Mouse (Mus musculus): ENCODE measurements around the gene Mrps18a. TPM values are rescaled to one million over a fixed set of nuclear protein-coding genes. Genes with fewer than 3 reads are reported as not detected.
A peak's percentile ranks its signal among the peaks of the same experiment; 100 is the strongest.

Mrps18a gene
- 94.8 and 106 TPM in 2 replicates for polyA plus RNA-seq (2012; rRNA removed)

GRCm38 (mm10) chr17:46110402-46111289 is at the start of gene Mrps18a:
Gene Mrps18a, plus strand, starts transcription at chr17:46110986.
- peak; percentile 64 to 90 for DNase-seq (ENCODE audit: extremely low spot score in 1 of 2, low spot score in 1 of 2)

DNA sequence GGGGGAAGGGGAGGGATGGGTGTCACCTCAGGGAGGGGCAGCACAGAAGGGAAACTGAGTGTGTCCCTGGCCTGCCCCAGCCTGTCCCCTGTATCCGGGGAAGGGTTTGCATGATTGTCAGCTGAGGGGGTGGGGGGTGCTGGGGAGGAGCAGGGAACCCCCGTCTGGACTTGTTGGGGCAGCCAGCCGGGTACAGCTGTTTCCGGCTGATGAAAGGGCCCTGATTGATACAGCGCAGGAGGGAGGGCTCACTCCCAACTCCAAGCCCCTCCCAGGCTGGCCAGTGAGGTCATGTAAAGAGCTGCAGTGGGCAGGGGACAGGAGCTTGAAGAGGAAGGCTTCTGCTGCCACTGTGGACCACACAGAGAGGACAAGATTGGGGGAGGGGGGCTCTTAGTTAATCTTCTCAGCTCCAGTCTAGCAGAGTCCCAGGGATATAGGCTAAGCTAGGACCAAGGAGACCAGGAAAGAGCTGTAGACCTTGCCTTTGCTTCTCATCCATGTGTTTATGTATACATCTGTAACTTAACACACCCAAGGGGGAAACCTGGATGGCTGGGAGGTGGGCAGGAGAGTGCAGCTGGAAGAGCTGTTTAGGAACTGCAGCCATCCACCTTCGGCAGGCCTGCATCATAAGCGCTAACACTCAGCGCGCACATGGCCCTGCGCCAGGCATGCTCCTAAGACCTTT is 47.4 kb upstream of the Mrps18a start:
- no peak for DNase-seq (ENCODE audit: extremely low spot score in 1 of 2, low spot score in 1 of 2)

- no peak for DNase-seq (ENCODE audit: extremely low spot score in 1 of 2, low spot score in 1 of 2)
Measured at GRCm38 (mm10) chr17:46063974-46064312, 46.8 kb upstream of the Mrps18a start.

DNA sequence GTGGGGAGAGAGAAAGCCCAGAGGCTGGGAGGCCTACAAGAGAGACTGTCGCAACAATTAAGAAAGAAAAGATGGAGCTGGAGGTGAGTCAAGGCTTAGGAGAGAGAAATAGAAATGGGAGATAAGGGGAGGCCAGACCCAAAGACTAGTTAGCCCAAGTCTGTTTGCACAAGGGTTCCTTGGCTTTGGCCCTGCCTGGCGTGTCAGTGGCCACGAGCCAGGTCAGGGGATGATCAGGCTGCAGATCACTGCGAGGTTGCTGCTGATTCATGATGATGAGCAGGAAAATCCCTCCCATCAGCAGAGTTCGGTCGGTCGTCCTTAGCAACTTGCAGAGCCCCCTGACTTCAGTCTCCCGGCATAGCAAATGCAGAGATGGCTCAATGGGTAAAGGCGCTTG is 40.7 kb upstream of the Mrps18a start:
- DNase-seq (ENCODE audit: extremely low spot score in 1 of 2, low spot score in 1 of 2), result no peak

DNA sequence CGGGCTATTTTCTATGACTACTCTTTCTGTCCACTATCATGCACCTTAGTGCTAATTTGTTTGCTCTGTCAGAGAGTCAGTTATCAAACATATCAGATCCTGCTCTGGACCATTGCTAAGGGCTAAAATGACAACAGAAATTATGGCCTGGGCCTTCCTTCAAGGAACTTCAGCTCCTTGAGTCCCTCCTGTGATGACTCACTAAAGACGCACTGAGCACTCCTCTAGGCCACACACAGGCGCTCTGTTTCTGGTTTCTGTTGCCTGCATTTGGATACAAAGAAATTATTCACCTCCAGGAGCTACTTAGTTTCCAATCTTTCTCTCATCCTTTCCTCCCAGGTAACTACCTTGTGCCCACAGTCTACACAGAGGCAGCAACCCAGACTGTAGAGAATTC is 39.3 kb upstream of the Mrps18a start:
- no peak for DNase-seq (ENCODE audit: extremely low spot score in 1 of 2, low spot score in 1 of 2)

- DNase-seq (ENCODE audit: extremely low spot score in 1 of 2, low spot score in 1 of 2), result peak in 1 of 2 experiments; percentile 28
Measured at GRCm38 (mm10) chr17:46073730-46074301, 37.0 kb upstream of the Mrps18a start.

- no peak for DNase-seq (ENCODE audit: extremely low spot score in 1 of 2, low spot score in 1 of 2)
Measured at GRCm38 (mm10) chr17:46074398-46075115, 36.2 kb upstream of the Mrps18a start.

DNA sequence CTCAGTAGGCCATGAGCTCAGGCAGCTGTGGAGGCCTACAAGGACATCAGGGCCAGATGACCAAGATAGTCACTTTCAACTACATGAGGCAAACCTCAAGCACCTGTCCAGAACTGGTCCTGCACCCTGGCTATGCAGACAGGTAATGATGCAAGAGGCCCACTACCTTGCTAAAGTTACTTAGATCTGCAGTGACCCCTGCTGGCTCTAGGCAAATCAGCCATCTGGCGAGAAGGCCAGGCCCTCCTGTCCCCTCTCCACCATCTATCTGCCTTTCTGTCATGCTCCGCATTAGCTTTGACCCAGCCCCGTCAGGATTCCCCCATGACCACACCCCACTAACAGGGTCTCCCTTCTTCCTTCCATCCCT is 35.7 kb upstream of the Mrps18a start:
- DNase-seq (ENCODE audit: extremely low spot score in 1 of 2, low spot score in 1 of 2), result no peak

- DNase-seq (ENCODE audit: extremely low spot score in 1 of 2, low spot score in 1 of 2), result no peak
Measured at GRCm38 (mm10) chr17:46075551-46076259, 35.1 kb upstream of the Mrps18a start.

DNA sequence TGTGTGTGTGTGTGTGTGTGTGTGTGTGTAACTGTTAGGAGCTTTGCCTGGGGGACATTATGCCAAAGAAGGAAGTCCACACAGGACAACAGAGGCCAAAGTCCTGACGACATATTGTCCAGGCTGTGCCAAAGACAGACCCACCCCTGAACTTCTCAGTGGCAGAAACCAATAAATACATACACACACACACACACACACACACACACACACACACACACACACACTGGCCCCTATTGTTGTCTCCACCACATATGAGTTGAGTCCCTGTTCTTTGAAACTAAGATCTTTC is 34.6 kb upstream of the Mrps18a start:
- no peak for DNase-seq (ENCODE audit: extremely low spot score in 1 of 2, low spot score in 1 of 2)

GRCm38 (mm10) chr17:46077921-46078534 is 32.8 kb upstream of the Mrps18a start:
- DNase-seq (ENCODE audit: extremely low spot score in 1 of 2, low spot score in 1 of 2), result no peak

DNA sequence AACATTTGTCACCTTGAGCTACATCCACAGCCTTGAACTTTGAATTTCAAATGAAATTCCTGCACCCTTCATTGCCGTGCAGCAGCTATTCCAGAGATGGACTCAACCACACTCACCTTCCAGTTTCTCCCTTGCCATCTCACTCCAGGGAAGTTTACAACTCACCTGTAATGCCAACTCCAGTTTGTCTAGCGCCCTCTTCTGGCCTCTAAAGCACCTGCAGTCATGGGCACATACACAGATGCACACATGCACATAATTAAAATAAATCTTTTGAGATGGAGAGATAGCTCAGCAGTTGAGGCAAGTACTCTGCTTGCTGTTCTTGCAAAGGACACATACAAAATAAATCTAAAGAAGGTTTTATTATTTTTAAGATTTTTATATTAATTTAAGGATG is 31.7 kb upstream of the Mrps18a start:
- DNase-seq (ENCODE audit: extremely low spot score in 1 of 2, low spot score in 1 of 2), result no peak

- no peak for DNase-seq (ENCODE audit: extremely low spot score in 1 of 2, low spot score in 1 of 2)
Measured at GRCm38 (mm10) chr17:46080388-46080787, 30.4 kb upstream of the Mrps18a start.

- DNase-seq (ENCODE audit: extremely low spot score in 1 of 2, low spot score in 1 of 2), result no peak
Measured at GRCm38 (mm10) chr17:46081042-46081441, 29.7 kb upstream of the Mrps18a start.

- DNase-seq (ENCODE audit: extremely low spot score in 1 of 2, low spot score in 1 of 2), result no peak
Measured at GRCm38 (mm10) chr17:46081657-46082056, 29.1 kb upstream of the Mrps18a start.

- DNase-seq (ENCODE audit: extremely low spot score in 1 of 2, low spot score in 1 of 2), result no peak
Measured at GRCm38 (mm10) chr17:46083381-46083780, 27.4 kb upstream of the Mrps18a start.

DNA sequence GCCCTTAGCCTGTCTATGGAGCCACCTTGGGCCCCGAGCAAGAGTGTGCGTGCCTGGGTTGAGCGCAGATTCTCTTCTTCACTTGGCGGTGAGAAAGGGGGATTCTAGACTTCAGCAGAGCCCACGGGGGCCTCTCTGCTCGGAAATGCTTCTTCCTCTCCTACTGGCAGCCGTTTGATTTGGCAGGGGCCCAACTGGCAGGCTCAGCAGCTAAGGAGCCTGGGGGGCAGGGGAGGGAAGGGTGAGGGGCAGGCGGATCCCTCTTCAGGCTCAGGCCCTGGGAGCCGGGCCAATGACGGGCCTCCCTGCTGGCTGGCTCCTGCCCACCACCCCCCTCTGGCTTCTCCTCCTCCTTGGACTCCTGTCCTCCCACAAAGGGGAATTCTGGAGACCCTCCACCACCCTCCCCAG is 26.7 kb upstream of the Mrps18a start:
- DNase-seq (ENCODE audit: extremely low spot score in 1 of 2, low spot score in 1 of 2), result peak; percentile 19 to 67

DNA sequence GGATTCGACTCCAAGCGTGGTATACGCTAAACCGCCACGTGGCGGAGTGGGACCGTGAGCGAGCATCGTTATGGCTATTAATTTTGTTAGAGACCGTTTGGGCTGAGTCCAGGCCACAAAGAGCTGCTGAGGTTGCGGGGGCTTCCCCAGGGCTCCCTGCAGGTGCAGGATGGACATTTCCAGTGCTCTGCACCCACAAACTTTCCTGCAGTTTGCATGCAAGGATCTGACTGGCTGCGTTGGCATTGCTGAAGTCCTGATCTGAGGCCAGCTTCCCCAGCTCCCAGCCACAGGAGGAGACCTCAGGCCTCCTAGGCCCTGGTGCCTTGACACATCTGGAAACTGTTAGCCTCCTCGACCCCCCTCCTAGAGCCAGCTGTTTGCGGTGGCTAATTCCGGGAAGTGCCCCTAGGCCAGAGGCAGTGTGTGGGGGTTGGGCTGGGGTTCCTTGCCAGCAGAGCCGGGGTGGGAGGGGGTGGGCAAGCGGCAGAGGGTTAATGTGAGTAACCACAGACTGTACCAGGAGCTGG is 24.4 kb upstream of the Mrps18a start:
- no peak for DNase-seq (ENCODE audit: extremely low spot score in 1 of 2, low spot score in 1 of 2)

DNA sequence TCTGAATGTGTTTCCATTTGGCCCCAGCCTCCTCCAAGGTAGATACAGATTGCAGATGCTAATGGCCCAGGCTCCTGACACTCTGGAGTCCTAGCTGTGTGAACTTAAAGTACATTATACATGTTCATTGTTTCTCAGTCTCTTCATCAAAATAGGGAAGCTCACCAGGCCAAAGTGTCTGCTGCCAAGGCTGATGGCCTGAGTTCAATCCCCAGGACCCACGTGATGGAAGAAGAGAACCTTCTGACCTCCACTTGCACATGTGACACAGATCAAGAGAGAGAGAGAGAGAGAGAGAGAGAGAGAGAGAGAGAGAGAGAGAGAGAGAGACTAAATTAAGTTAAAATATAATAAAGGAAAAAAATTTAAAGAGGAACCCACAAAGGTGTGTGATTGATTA is 19.4 kb upstream of the Mrps18a start:
- DNase-seq (ENCODE audit: extremely low spot score in 1 of 2, low spot score in 1 of 2), result no peak

DNA sequence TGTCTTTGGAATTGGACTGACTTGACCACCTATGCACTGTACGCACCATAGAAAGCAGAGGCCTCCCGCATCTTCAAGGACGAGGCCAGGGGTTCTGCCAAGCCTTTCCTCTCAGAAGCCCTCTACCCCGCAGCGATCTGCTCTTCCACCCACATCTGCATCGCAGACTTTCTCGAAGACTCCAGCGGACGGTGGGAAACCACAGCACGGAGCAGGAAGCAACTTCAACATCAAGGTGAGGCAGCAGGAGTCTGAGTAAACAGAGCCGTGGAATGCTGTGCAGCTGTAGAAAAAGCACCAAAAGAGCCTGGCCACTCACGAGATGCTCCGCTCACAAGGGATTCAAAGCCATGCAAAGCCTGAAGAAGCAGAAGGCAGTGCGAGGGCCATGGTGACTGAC is 18.9 kb upstream of the Mrps18a start:
- DNase-seq (ENCODE audit: extremely low spot score in 1 of 2, low spot score in 1 of 2), result no peak
